Mouse (Mus musculus) hindbrain, embryonic 15.5 days (tissue): Measurements from ENCODE around the gene Naa20. TPM values are rescaled to one million over a fixed set of nuclear protein-coding genes. Genes with fewer than 3 reads are reported as not detected.

ENCODE experiments used
- ATAC-seq: fragments of 200-750 bp; cut with Nextera tagmentation; 2 replicates; pipeline ENCODE4 v1.8.0; 2017; ENCODE audit warnings: low read depth, moderate number of reproducible peaks, moderate TSS enrichment; ENCODE audit not compliant: low FRiP score
- H3K27ac ChIP-seq: fragments of 300-500 bp; sonication (generic); replicated peaks from 2 replicates; pipeline ENCODE4 v1.5.1; 2015; ENCODE audit warnings: mild to moderate bottlenecking, inconsistent platforms
- H3K27me3 ChIP-seq: fragments of 300-500 bp; sonication (generic); 2 replicates; pipeline ENCODE4 v1.6.1; 2015; ENCODE audit warnings: control low read depth, inconsistent platforms
- H3K36me3 ChIP-seq: fragments of 300-500 bp; sonication (generic); 2 replicates; pipeline ENCODE4 v1.6.1; 2015; ENCODE audit warnings: control low read depth, inconsistent platforms
- H3K4me1 ChIP-seq: fragments of 300-500 bp; sonication (generic); replicated peaks from 2 replicates; pipeline ENCODE4 v1.6.1; 2015; ENCODE audit warnings: control low read depth, inconsistent platforms
- H3K4me2 ChIP-seq: fragments of 300-500 bp; sonication (generic); 2 replicates; pipeline ENCODE4 v1.6.1; 2015; ENCODE audit warnings: moderate library complexity, mild to moderate bottlenecking, inconsistent platforms
- H3K4me3 ChIP-seq: fragments of 300-500 bp; sonication (generic); 2 replicates; pipeline ENCODE4 v1.5.1; 2015; ENCODE audit warnings: mild to moderate bottlenecking, inconsistent platforms
- H3K9ac ChIP-seq: fragments of 300-500 bp; sonication (generic); 2 replicates; pipeline ENCODE4 v1.6.1; 2015; ENCODE audit warnings: inconsistent platforms
- H3K9me3 ChIP-seq: fragments of 300-500 bp; sonication (generic); 2 replicates; pipeline ENCODE4 v1.6.1; 2016; ENCODE audit warnings: control low read depth, inconsistent platforms
- WGBS: fragments of 180-500 bp; shearing (Covaris S2); methylation state at CpG from one replicate; pipeline ENCODE4 v1.1.7; 2015; 5-methylcytosine and 5-hydroxymethylcytosine counted together
- polyA plus RNA-seq: library from polyadenylated mRNA; unstranded; fragments of >200 nt; fragmentation: Nextera tagmentation; extraction: Ambion mirVana; gene quantifications from 2 replicates; pipeline ENCODE4 v1.2.1, GENCODE M21; 2015

The Naa20 gene
- polyA plus RNA-seq, 1 experiment from 2014 or later, result 126 TPM

GRCm38 (mm10) chr2:145936975-145937374, 35.1 kb downstream of the Naa20 start:
- WGBS, result 85% methylated on average over 8 of the region's 8 CpGs

GRCm38 (mm10) chr2:145941403-145941802, 39.5 kb downstream of the Naa20 start:
- no peak overlapping the region for H3K4me3 ChIP-seq
- ATAC-seq, result no peak
- H3K4me2 ChIP-seq, result no peak overlapping the region
- no peaks in the 10 kb centered on the region for H3K36me3 ChIP-seq
- no peaks in the 10 kb centered on the region for H3K9me3 ChIP-seq
- WGBS, result 68% methylated on average over 3 of the region's 3 CpGs
- no peak overlapping the region for H3K27ac ChIP-seq
- no peaks in the 10 kb centered on the region for H3K4me1 ChIP-seq
- H3K27me3 ChIP-seq, result no peaks in the 10 kb centered on the region
- H3K9ac ChIP-seq, result no peak overlapping the region

More at GRCm38 (mm10) chr2:145936975-145937374, 35.1 kb downstream of the Naa20 start:
- Histone ChIP-seq H3K4me1 (peaks cover 10% of the 10 kb centered on the region), H3K27ac (no peak overlapping the region), H3K36me3 (peaks cover 4% of the 10 kb centered on the region; the same call in 1 of the 2 replicates), H3K4me3 (no peak overlapping the region), H3K9ac (no peak overlapping the region), H3K4me2 (no peak overlapping the region), H3K9me3 (no peaks in the 10 kb centered on the region), H3K27me3 (no peaks in the 10 kb centered on the region)
- no peak for ATAC-seq

GRCm38 (mm10) chr2:145944286-145944685, 42.4 kb downstream of the Naa20 start:
- Histone ChIP-seq H3K9me3 (no peaks in the 10 kb centered on the region), H3K9ac (no peak overlapping the region), H3K36me3 (no peaks in the 10 kb centered on the region), H3K4me2 (no peak overlapping the region), H3K4me3 (no peak overlapping the region), H3K27ac (no peak overlapping the region), H3K4me1 (peaks cover 3% of the 10 kb centered on the region), H3K27me3 (no peaks in the 10 kb centered on the region)
- no peak for ATAC-seq
- WGBS, result 56% methylated on average over 3 of the region's 3 CpGs

- ATAC-seq, result no peak
- H3K4me2 ChIP-seq, result no peak overlapping the region
- no peak overlapping the region for H3K27ac ChIP-seq
- WGBS, result 71% methylated on average over 7 of the region's 7 CpGs
- no peak overlapping the region for H3K9ac ChIP-seq
- H3K36me3 ChIP-seq, result no peaks in the 10 kb centered on the region
- peaks cover 13% of the 10 kb centered on the region for H3K4me1 ChIP-seq
- no peaks in the 10 kb centered on the region for H3K27me3 ChIP-seq
- no peaks in the 10 kb centered on the region for H3K9me3 ChIP-seq
- H3K4me3 ChIP-seq, result no peak overlapping the region
These were observed 46.6 kb downstream of the Naa20 start for GRCm38 (mm10) chr2:145948402-145948954.

- WGBS, result 13% methylated on average over 11 of the region's 11 CpGs
- peak overlapping the region; percentile 14; the same call in 1 of the 2 replicates for H3K27ac ChIP-seq
- peaks cover 13% of the 10 kb centered on the region for H3K4me1 ChIP-seq
- H3K9ac ChIP-seq, result no peak overlapping the region
- H3K27me3 ChIP-seq, result no peaks in the 10 kb centered on the region
- H3K4me3 ChIP-seq, result no peak overlapping the region
- peak overlapping the region; percentile 16 for H3K4me2 ChIP-seq
- peak; percentile 61; the same call in 1 of the 2 replicates for ATAC-seq
- H3K9me3 ChIP-seq, result no peaks in the 10 kb centered on the region
- no peaks in the 10 kb centered on the region for H3K36me3 ChIP-seq
These were observed 47.7 kb downstream of the Naa20 start for GRCm38 (mm10) chr2:145949475-145950068.

GRCm38 (mm10) chr2:145950239-145950638, 48.3 kb downstream of the Naa20 start:
- no peaks in the 10 kb centered on the region for H3K36me3 ChIP-seq
- H3K4me2 ChIP-seq, result no peak overlapping the region
- peaks cover 13% of the 10 kb centered on the region for H3K4me1 ChIP-seq
- H3K9me3 ChIP-seq, result no peaks in the 10 kb centered on the region
- no peak overlapping the region for H3K4me3 ChIP-seq
- no peaks in the 10 kb centered on the region for H3K27me3 ChIP-seq
- H3K27ac ChIP-seq, result no peak overlapping the region
- WGBS, result 15% methylated on average over 10 of the region's 10 CpGs
- H3K9ac ChIP-seq, result no peak overlapping the region
- ATAC-seq, result no peak

GRCm38 (mm10) chr2:145952726-145953125, 50.8 kb downstream of the Naa20 start:
- Histone ChIP-seq H3K27ac (no peak overlapping the region), H3K4me2 (no peak overlapping the region), H3K9ac (no peak overlapping the region), H3K4me1 (peaks cover 13% of the 10 kb centered on the region), H3K36me3 (no peaks in the 10 kb centered on the region), H3K27me3 (no peaks in the 10 kb centered on the region), H3K9me3 (no peaks in the 10 kb centered on the region), H3K4me3 (no peak overlapping the region)
- ATAC-seq, result no peak
- WGBS, result 89% methylated on average over 5 of the region's 5 CpGs

GRCm38 (mm10) chr2:145955844-145956243, 53.9 kb downstream of the Naa20 start:
- Histone ChIP-seq H3K9me3 (no peaks in the 10 kb centered on the region), H3K4me1 (no peaks in the 10 kb centered on the region), H3K9ac (no peak overlapping the region), H3K27ac (no peak overlapping the region), H3K36me3 (no peaks in the 10 kb centered on the region), H3K4me3 (no peak overlapping the region), H3K4me2 (no peak overlapping the region), H3K27me3 (no peaks in the 10 kb centered on the region)
- 50% methylated on average over 10 of the region's 10 CpGs for WGBS
- ATAC-seq, result no peak

GRCm38 (mm10) chr2:145956318-145956717, 54.4 kb downstream of the Naa20 start:
- no peak overlapping the region for H3K27ac ChIP-seq
- no peaks in the 10 kb centered on the region for H3K27me3 ChIP-seq
- H3K9me3 ChIP-seq, result no peaks in the 10 kb centered on the region
- H3K4me2 ChIP-seq, result no peak overlapping the region
- no peak for ATAC-seq
- no peaks in the 10 kb centered on the region for H3K36me3 ChIP-seq
- no peak overlapping the region for H3K4me3 ChIP-seq
- H3K4me1 ChIP-seq, result no peaks in the 10 kb centered on the region
- H3K9ac ChIP-seq, result no peak overlapping the region
- 75% methylated on average over 5 of the region's 5 CpGs for WGBS

GRCm38 (mm10) chr2:145957450-145957849, 55.6 kb downstream of the Naa20 start:
- peak; percentile 65; the same call in 1 of the 2 replicates for ATAC-seq
- Histone ChIP-seq H3K4me3 (no peak overlapping the region), H3K4me2 (no peak overlapping the region), H3K27ac (no peak overlapping the region), H3K36me3 (no peaks in the 10 kb centered on the region), H3K27me3 (no peaks in the 10 kb centered on the region), H3K9ac (no peak overlapping the region), H3K9me3 (no peaks in the 10 kb centered on the region), H3K4me1 (no peaks in the 10 kb centered on the region)
- 8% methylated on average over 4 of the region's 4 CpGs for WGBS

- no peak overlapping the region for H3K4me2 ChIP-seq
- H3K36me3 ChIP-seq, result no peaks in the 10 kb centered on the region
- no peak overlapping the region for H3K9ac ChIP-seq
- no peak overlapping the region for H3K4me3 ChIP-seq
- 40% methylated on average over 6 of the region's 6 CpGs for WGBS
- 0 out of 2 replicates have a peak, but pooled peaks have one; percentile 2 for ATAC-seq
- no peak overlapping the region for H3K27ac ChIP-seq
- H3K27me3 ChIP-seq, result no peaks in the 10 kb centered on the region
- no peaks in the 10 kb centered on the region for H3K4me1 ChIP-seq
- H3K9me3 ChIP-seq, result no peaks in the 10 kb centered on the region
These were observed 56.2 kb downstream of the Naa20 start for GRCm38 (mm10) chr2:145958097-145958496.

GRCm38 (mm10) chr2:145958551-145958950, 56.7 kb downstream of the Naa20 start:
- 0 out of 2 replicates have a peak, but pooled peaks have one; percentile 36 for ATAC-seq
- H3K9me3 ChIP-seq, result no peaks in the 10 kb centered on the region
- H3K4me1 ChIP-seq, result no peaks in the 10 kb centered on the region
- H3K4me2 ChIP-seq, result no peak overlapping the region
- H3K4me3 ChIP-seq, result no peak overlapping the region
- H3K27me3 ChIP-seq, result no peaks in the 10 kb centered on the region
- no peak overlapping the region for H3K27ac ChIP-seq
- H3K36me3 ChIP-seq, result no peaks in the 10 kb centered on the region
- no peak overlapping the region for H3K9ac ChIP-seq
- 36% methylated on average over 7 of the region's 7 CpGs for WGBS
